Mouse (Mus musculus): ENCODE results near the gene Brip1.

Brip1 gene

DNA sequence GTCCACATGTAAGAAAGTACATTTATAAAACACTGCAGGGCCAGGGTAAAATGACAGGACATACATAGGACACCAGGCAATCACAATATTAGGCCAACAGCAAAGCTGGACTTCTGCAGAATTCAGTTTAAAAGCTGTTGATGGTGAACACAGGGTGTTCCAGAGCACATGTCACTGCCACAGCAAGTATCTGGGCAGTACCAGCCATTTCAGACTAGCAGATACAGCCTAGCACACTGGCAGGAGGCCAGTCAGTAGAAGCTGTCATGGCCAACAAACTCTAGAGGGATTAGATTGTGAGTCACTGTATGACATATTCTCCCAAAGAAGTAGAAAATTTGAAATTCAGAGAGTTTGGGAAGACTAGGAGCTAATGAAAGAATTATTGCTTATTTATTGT, 94.4 kb downstream of the Brip1 start:
- no peak for DNase-seq

DNA sequence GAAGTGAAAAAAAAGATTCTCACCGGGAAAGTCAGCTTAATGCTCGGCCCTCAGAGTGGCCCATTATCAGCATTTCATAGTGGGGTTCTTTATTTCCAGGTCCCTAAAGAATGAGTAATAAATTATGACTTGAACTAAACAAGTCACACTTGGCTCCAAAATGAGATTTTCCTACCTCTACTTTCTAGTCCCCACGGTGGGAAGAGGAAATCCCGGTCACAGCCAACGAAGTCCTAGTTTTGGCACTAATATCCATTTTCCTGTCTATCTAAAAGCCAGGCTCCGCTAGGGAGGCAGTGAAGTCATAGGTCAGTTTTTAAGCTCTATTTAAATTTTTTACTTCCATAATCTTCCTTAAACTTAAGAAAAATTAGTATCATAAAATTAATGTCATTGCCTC, 99.8 kb downstream of the Brip1 start:
- no peak for DNase-seq

DNA sequence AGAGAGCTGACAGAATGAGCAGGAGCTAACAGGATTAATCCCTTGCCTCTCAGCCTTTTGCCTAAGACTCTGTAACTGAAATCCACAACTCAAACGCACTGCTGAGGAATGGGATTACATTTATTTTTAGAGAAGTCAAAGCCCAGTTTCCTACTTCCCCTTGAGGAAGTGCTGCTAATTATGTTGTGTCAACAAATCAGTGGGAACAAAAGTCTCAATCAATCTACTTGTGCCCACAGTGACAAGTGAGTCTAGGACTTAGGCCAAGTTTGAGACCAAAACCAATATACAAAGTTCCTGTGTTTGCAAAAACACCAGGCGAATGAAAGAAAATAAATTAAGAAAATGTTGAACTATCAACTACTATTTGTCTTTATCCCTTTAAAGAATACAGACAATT, 101.7 kb downstream of the Brip1 start:
- DNase-seq = no peak

DNA sequence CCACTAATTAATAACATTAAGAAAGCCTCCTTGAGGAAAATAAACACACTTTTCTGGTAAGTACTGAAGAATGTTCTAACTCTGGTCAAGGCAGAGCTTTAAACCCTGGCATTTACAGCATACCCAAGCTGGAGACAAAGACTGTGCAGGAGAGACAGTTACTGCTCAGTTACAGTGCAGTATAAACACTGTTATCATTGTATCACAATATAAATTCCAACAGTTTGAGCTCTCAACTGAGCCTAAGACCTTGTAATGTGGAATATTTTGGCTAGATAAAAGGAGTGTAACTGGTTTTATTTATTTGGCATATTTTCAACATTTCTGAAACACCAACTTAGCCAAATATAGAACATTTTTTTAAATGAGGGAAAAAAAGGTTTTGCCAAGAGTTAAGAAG, 112.2 kb downstream of the Brip1 start:
- DNase-seq = no peak

DNA sequence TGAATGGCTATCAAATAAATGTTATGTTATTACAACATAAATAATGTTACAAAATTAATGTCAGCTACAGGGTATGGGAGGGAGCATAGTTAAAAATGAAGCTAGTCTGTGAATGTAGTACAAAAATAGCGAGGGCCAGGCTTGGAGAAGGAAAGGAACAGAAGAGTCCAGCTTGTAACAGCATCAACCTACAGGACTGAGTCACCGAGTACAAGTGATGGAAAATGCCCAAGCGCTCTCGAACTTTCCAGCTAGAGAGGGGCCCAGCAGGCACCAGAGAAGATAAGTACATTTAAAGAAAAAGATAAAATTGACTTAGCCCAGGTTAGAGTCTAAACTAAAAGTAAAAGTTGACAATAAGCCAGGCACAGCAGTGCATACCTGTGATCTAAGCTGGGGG, 116.5 kb downstream of the Brip1 start:
- DNase-seq = no peak

DNA sequence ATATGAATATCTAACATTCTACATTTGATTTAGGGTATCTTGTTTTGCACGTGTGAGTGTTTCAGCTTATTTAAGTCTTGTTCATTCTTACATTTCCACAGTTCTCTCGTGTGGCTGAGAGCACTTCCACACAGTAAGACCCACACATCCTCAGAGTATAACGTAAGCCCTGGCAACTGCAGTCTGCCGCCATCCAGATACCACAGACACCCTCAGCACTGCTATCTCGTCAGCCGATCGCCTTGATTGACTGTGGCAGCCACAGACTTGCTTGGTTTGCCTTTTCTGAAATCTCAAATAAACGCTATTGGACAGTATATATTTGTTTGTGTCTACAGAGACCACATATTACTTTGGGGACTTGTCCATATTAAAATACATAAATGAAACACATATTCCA, 123.0 kb downstream of the Brip1 start:
- no peak for DNase-seq

DNA sequence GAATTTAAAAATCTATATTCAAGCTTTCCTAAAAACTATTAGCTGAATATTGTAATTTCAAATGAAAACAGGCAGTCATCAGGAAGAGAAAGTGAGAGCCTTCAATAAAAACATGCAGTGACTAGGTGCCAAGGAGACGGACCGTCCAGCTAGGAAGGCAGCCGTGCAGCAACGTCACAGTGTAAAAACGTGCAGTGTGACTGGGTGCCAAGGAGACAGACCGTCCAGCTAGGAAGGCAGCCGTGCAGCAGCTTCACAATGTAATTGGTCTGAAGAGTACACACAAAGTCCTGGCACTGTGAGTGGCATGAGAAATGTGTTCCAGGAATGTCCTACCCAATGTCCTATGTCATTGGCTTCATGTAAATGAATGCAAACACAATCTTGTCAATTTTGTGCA, 124.0 kb downstream of the Brip1 start:
- DNase-seq = no peak

DNA sequence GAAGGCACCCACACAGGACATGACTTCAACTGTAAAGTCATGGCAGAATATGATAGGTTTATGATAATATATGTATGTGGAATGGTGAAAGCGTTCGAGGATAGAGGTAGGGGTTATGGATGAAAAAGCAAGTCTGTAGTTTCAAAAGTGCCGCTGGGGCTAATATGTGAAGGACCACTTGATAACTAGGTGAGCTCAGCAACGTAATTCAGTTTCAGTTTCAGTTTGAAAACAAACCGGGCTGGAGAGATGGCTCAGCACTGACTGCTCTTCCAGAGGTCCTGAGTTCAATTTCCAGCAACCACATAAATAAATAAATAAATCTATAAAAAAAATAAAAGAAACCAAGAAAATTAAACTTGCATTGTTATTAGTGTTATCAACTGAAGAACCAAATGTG, 124.6 kb downstream of the Brip1 start:
- DNase-seq = no peak

DNA sequence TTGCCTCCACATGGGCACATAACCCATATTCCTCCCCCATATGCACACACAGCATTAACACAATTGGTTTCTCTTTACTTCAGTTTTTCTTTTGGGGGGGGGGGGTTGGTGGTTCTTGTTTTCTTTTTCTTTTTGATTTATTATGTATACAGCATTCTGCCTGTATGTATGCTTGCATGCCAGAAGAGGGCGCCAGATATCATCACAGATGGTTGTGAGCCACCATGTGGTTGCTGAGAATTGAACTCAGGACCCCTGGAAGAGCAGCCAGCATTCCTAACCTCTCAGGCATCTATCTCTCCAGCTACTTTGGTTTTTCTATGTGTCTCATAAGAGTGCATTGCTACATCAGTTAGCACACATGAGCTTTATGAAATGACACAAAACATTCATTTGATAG, 125.6 kb downstream of the Brip1 start:
- no peak for DNase-seq

DNA sequence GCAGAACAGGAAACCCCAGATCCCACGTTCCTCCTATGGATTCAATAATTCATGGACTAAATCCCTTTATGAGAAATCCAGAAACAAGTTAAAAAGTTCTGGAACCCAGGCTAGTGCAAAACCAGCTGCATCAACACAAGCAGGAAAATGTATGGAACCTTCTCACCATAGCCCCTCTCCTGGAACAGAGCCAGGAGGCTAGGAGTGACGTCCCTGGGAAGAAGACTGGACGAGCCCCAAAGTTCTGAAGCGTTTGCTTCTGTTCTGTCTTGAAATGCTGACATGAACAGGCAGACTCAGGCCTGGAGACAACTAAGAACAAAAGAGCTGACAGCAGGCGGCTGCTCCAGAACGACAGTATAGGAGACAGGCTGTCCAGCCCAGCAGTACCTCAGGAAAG, 132.3 kb downstream of the Brip1 start:
- no peak for DNase-seq

DNA sequence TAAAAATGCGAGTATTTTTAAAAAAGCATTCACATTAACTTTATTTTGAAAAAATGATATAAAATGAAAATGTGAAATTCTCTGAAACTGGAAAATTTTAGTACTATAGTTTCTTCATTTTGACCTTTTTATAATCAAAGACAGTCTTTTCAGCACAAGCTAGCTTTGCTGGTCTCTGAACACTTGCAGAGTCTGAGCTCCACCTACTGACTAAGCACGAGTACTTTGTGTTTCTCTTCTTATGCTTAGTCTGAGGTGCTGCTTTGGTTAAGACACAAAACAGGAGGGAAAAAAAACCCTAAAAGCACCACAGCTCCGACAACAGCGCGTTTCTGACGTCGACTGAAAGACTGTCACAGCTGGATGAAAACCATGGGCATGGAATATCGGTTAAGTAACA, 133.8 kb downstream of the Brip1 start:
- no peak for DNase-seq

DNA sequence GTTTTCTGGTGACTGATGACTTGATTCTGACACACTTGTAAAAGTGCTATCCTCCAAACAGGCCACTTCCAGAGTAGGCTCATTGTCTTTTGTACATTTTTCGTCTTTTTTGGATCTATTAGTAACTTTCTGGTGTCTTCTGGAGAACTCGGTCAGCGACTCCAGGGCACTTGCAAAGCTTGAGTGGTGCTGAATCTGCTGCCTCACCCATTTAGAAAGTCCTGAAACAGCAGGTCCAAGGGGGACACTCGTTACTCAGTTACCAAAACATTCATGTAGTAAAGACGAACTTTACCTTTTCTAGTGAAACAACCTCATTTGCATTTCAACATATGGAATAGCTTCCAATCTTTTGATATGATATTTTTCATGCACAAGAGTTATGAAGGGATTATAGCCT, 136.1 kb downstream of the Brip1 start:
- no peak for DNase-seq

DNA sequence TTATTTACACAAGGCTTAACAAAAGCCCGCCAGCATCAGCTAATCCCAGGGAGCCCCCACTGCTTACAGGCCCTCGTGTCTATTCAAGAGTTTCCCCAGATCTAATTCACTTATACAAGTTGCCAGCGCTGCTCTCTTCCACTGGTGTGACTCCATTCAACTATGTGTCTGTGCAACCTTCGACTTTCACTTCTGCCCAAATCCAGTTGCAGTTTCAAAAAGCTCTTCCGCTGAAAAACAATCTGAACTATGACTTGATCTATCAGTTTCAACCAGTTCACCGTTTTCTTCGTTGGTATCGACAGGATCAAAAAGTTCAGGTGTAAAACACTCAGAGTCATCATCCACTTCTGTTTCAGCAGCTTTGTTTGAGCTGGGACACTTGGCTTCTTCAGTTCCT, 139.8 kb downstream of the Brip1 start:
- no peak for DNase-seq

DNA sequence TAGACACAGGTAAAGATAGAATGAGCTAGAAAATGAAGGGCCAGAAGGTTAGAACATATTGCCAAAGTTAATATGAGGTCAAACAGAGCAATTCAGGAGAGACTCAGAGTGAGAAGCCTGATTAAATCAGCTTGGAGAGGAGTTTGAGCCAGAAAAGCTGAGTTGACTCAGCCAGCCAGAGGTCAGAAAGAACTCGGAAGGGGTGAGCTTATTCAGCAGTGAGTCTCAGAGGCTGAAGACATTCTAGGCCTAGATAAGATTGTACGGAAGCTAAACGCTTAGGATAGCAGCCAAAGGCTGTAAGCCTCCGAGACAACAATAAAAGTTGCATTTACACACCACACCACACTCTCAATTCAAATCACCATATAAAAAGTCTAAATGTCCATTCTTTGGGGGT, 141.9 kb downstream of the Brip1 start:
- DNase-seq = no peak

DNA sequence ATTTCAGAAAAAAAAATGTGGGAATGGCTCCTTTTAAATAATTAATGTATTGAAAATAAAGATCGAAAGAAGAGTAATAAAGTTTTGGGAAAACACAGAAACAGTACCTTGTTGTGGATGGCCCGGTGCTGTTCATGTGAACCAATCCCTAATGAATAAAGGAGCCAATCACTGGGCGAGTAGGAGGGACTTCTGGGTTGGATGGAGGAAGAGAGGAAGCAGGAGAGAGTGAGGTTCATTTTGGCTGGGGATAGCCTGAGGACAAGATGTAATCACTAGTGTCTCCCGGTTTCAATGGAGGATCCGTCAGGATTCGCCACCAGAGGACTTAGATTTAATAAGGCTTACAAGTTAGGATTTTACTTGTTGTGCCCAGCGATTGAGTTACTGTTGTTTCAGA, 145.2 kb downstream of the Brip1 start:
- no peak for DNase-seq

DNA sequence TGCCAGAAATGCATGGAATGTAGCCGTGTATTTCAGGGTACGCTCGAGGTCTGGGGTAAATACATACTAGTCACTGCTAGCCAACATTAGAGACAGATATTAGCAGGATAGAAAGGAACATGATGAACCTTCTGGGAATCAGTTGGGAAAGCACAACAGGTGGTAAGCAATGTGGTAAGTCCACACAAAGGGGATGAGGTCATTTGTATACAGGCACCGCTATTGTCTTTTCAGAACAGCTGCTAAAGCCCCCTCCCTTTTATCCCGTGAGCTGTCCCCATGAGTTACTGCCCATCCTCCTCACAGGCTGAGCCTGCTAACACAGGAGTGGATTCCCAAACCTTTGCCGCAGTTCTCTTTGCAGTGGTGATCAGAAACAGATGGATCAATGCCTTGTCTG, 149.6 kb downstream of the Brip1 start:
- no peak for DNase-seq

DNA sequence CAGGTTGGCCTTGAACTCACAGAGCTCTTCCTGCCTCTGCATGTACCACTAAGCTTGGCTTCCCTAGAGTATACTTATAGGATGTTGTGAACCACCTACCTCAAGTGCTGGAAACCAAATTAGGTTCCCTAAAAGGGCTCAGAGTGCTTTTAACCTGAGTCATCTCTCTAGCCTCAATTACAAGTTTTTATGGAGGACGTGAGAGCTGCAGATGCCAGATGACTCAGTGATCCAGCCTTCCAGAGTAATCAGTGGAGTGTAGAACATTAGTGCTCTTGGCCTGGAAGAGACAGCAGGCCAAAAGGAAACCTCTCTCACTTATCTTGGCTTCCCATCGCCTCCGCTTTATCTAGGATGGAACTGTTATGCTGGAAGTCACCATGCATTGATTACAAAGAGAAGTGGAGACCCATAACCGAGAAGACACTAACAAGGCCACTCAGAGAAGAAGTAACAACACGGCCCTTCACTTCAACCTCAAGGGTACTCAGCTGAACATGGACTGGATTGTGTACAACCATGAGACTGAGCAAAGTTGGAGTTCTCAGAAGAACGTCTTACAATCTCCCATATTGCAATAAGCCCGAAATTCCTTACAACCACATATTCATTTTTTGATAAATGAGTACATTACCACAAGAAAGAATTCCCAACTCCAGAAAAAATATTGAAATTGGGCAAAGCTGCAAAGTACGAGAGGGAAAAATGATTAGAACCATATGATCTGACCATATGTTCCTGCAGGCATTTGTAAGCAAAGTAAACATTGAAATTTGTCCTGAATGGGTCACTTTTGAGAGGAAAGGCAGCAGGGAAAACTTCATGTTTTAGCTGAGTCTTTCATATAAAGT, 150.3 kb downstream of the Brip1 start:
- DNase-seq = no peak

DNA sequence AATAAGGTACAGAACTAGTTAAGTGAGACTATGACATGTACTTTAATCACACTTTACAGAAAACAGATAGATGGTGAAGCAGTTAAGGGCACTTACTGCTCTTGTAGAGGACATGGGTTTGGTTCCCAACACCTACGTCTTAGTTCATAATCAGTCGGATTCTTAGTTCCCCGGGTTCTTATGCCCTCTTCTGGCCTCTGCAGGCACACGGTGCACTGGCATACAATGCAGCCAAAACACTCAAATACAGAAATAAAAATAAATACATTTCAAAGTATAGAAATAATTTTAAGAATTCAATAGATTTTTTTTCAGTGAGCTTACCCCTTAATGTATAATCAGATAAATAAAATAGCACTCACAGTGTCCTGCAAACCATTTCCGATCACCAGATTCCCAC, 161.0 kb downstream of the Brip1 start:
- no peak for DNase-seq

DNA sequence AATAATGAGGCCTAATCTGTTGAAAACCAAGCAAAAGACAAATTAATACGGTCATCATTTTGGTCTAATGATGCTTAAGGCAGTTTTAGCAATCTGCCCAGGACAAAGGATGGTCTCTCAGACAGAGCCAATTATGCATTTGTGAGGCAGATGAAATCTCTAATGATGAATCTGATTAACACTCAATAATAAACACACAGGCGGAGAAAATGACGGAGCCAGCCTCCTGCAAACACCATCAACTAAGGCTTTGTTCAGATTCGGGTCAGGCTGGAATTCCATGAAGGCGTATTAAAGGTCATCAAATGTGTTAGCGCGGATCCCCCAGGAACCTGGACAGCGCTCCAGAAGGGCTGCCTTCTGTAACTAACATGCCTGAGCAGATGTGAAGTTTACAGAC, 161.6 kb downstream of the Brip1 start:
- DNase-seq = no peak

DNA sequence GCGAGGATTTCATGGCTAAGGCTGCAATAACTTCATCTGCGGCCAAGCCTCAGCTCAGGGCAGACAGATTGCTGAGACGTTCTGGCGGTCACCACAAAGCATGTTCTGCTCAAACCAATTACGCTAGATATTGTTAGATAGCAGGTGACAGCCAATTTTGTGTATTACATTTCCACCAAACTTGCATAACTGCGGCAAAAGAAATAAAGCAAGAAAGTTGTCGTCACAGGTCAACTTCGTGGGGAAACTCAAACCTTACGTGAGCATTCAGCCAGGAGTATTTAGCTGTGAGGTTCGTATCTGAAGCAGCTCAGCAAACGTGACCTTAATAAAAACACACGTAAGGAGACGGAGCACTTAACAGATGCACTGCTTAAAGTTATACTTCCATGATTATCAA, 162.3 kb downstream of the Brip1 start:
- no peak for DNase-seq

DNA sequence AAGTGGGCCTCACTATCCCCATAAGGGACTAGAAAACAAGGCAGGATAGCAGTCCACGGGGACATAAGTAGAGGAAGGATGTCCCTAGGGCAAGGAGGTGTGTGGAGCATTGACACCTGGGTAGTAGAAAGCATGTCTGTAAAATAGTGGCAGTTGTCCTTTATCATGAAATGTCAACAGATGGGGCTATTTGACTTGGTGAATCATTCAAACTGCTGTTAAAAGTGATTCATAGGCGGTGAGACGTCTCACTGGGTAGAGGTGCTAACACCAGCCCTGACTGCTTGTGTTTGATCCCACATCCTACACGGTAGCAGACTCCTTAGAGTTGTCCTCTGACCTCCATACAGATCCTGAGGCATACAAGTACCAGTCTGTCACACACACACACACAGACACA, 168.1 kb downstream of the Brip1 start:
- no peak for DNase-seq

DNA sequence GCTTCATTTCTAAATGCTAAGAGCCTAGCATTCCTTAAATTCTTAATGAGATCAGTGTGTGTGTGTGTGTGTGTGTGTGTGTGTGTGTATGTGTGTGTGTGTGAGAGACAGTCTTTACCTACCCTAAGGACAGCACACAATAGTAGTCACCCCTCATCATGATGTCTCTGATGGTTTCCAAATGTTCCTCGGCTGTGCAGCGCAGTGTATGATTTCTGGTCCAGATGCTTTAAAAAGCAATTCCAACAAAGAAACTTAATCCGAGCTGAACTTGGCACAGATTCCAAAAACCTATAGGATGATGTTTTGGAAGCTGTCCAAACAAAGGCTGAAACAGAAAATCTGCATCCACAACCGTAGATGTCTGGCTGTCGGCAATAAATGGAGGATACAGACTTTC, 173.0 kb downstream of the Brip1 start:
- DNase-seq = no peak

DNA sequence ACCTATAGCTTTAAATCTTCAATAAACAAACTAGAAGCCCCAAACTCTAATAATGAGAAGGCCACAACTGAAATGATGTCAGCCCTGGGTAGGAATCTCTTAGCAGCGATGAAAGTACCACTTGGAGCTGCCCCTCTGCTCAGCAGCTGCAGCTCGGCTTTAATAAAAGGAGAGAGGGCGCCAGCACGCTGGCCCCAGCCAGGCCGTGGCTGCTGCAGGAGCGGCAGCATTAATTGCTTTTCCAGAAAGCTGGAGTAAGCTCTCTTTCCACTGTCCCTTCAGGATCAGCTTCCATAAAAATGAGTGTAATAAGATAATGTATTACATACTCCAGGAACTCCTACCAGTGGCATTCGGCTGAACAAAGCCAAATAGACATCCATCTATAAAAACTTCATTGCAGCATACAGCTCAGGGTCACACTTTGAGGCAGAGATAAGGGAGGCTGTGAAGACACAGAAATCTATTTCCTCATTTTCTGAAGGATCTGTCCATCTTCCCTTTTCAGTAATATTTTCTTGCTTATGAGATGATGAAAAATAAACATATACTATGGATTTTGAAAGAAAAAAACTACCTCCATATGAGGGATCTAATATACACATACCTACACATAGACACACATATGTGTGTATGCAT, 174.3 kb downstream of the Brip1 start:
- DNase-seq = no peak

DNA sequence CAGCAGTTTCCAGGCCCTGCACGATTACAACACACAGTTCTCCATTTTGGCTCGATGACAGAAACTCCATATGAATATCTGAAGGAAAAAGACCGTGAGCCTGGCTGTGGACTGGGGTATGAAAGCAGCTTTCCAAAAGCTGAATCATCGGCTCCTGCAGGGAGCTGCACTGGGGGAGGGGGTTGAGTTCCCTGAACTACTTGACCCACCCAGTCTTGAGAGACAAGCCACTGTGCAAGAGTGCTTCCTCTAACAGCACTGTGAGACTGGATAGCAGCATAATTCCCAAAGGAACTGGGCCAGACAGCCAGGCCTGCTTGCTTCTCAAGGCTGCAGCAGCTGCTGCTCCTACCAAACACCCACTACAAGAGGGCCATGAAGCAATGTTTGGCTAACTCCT, 178.6 kb downstream of the Brip1 start:
- no peak for DNase-seq

DNA sequence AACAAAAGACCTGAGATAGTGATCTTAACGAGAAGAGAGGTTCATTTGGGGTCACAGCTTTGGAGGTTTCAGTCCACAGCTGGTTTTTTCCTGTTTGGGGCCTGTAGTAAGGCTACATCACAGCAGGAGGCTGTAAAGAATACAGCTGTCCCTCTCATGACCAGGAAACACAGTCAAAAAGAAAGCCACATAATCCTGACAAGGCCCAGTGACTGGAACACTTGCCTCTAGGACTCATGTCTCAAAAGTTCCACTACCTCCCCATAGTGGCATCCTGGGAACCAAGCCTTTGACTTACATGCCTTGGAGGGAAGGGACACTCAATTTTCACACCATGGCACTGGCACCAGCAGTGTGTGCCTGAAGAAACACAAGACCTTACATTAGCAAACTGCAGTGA, 181.0 kb downstream of the Brip1 start:
- no peak for DNase-seq
